8 mouse cellular contexts compared by ENCODE assay signal in the genomic region with DNA sequence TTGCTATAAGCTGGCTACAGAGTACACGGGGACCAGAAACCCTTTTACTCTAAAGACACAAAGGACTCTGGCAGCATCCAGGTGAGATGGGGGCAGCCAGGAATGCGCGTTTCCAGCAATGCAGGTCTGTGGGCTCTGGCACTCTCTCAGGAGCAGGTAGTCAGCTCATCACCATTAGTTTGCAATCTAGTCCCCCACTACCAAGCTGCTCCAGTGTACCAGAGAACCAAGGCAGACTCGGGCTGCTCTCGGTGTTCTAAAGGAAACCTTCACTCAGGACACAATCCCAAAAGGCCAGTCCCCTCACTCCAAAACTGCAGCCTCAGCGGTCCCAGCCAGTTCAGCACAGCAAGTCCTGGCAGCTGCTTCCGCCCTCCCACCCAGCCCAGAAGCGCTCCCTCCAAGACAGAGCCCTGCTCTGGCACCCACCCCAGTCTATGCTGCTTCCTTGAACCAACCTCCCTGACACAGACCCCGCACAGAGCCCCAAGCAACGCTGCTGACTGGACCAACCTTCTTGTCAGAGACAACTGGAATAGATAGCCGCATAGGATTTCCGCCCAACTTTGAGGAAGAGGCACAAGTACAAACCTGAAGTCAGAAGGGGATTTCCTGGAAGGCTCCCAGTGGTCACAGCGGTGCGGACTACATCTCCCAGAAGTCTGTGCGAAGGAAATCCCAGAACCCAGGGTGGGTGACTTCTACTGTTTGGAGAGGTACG. TPM values are rescaled to one million over a fixed set of nuclear protein-coding genes. Genes with fewer than 3 reads are reported as not detected.
DNase-seq lines count a peak whose midpoint lies in the region; ATAC-seq and TF ChIP-seq lines count a peak whose summit lies in the region.
"Not testable (repeated sequence)": the region's sequence is repeated elsewhere in the genome, so short reads cannot be mapped to it uniquely, and the experiment has no call there.

A gene (minus strand): TSS at position 637 of the 721 bp plus-strand sequence.

- 5% methylated on average over 14 of the region's 16 CpGs for WGBS in hindbrain, embryonic 16.5 days

- peak within 1 kb of the TSS; percentile 77 for H3K4me2 ChIP-seq in hindbrain, embryonic 16.5 days (ENCODE audit: low read length)

- peak; percentile 99 for ATAC-seq in hindbrain, embryonic 16.5 days

- TF ChIP-seq POLR2A in cortical plate, adult 2 months (IDR thresholded peaks at IDR 0.05; ENCODE audit: extremely low read depth, insufficient read depth, low read length) = not testable (repeated sequence)

- H3K27ac ChIP-seq in cortical plate, adult 2 months (ENCODE audit: insufficient read depth, low read length) = not testable (repeated sequence)
- H3K27ac ChIP-seq in gastrocnemius, adult 2 months = peak within 1 kb of the TSS; percentile 77
- H3K27ac ChIP-seq in hindbrain, embryonic 16.5 days (ENCODE audit: low read depth, low read length) = peak within 1 kb of the TSS; percentile 48; the same call in 1 of the 2 replicates

- intact Hi-C loops in gastrocnemius, adult 2 months (cut with DNase I) = loop anchor here (10.0 kb wide), 1 partner anchor 225 kb away; a partner anchor contains a TSS

- not testable (repeated sequence) for H3K4me1 ChIP-seq in cortical plate, adult 2 months (ENCODE audit: control insufficient read depth, insufficient read depth, low read length); hindbrain, embryonic 16.5 days (ENCODE audit: control insufficient read depth, insufficient read depth, low read depth, low read length)

- DNase-seq in ZHBTc4 (ENCODE audit: low read depth, low spot score) = peak; percentile 49
- peak; percentile 76 for DNase-seq in gastrocnemius, adult 2 months
- peak; percentile 40 for DNase-seq in left cerebral cortex, adult 11 months (ENCODE audit: low spot score)
- peak; percentile 90 for DNase-seq in lung, postnatal 36 days
- peak; percentile 64 for DNase-seq in retina, embryonic 14.5 days (ENCODE audit: low spot score)
- DNase-seq in thymus, postnatal 36 days = peak; percentile 69 to 76

- not testable (repeated sequence) for TF ChIP-seq CTCF in cortical plate, adult 2 months (IDR thresholded peaks at IDR 0.05; ENCODE audit: extremely low read depth, insufficient read depth, low read length); gastrocnemius, adult 2 months (IDR thresholded peaks at IDR 0.05)

- H3K9me3 ChIP-seq in hindbrain, embryonic 16.5 days (ENCODE audit: control insufficient read depth, low read length) = not testable (repeated sequence)

- not testable (repeated sequence) for H3K36me3 ChIP-seq in hindbrain, embryonic 16.5 days (ENCODE audit: control insufficient read depth, insufficient read depth, low read length)

- peak within 1 kb of the TSS; percentile 73 for H3K9ac ChIP-seq in hindbrain, embryonic 16.5 days (ENCODE audit: low read depth, low read length)

- H3K4me3 ChIP-seq in cortical plate, adult 2 months (ENCODE audit: insufficient read depth, low read length) = peak within 1 kb of the TSS; percentile 81
- peak within 1 kb of the TSS; percentile 84 for H3K4me3 ChIP-seq in gastrocnemius, adult 2 months
- H3K4me3 ChIP-seq in hindbrain, embryonic 16.5 days (ENCODE audit: low read length) = peak within 1 kb of the TSS; percentile 73

- H3K27me3 ChIP-seq in hindbrain, embryonic 16.5 days (replicated peaks; ENCODE audit: control insufficient read depth, insufficient read depth, low read length) = not testable (repeated sequence)

RNA-seq across cellular contexts. Expression of the gene that starts here (rescaled TPM):
- 3.9 and 4.6 TPM in 2 replicates for polyA plus RNA-seq in cortical plate, adult 2 months (2012; rRNA removed)
- 1 to 10 TPM; 1.0 to 1.7 TPM for total RNA-seq in gastrocnemius, adult 2 months (2021)
- 4.2 and 6.5 TPM in 2 replicates for polyA plus RNA-seq in hindbrain, embryonic 16.5 days (2015; fragmentation: Nextera tagmentation; extraction: Ambion mirVana)

Comparison
In these comparisons a context has a peak if more than half of its experiments do, and no peak if none do; other contexts are left out.
1. DNase-seq: peak in every context shown above with its lines; median percentile 90 in lung, postnatal 36 days; 76 in gastrocnemius, adult 2 months; 72 in thymus, postnatal 36 days; 64 in retina, embryonic 14.5 days; 49 in ZHBTc4; 40 in left cerebral cortex, adult 11 months.